Mouse (Mus musculus) embryonic stem cell, embryonic (primary cell): ENCODE results near the gene Birc3.
"Not testable (repeated sequence)": the region's sequence is repeated elsewhere in the genome, so short reads cannot be mapped to it uniquely, and the experiment has no call there.

ENCODE experiments used
- CTCF ChIA-PET, 4 experiments: fragments of 300-600 bp in 2 of 4; fragments of 350-600 bp in 2 of 4; sonication (Branson Sonifier 250); formaldehyde crosslinking; loops; one replicate each; lab custom pipeline; 2022; ENCODE audit warnings: inconsistent platforms in 2 of 4; lab: Charles Lee
- POLR2A ChIA-PET, 4 experiments: fragments of 300-600 bp in 2 of 4; fragments of 350-600 bp in 2 of 4; sonication (Branson Sonifier 250); formaldehyde crosslinking; loops; one replicate each; lab custom pipeline; 2022; ENCODE audit warnings: antibody characterized with exemption in 4 of 4, inconsistent platforms in 1 of 4; lab: Charles Lee

Birc3 gene

GRCm38 (mm10) chr9:7872044-7872774 lies 777 bp downstream of the Birc3 start:
- CTCF ChIA-PET: interaction anchor here (0.6 to 1.7 kb wide), 6 partner anchors 17 to 1170 kb away, joined by 3 to 16 read pairs (median 4); no protein-coding TSS in a partner anchor
- POLR2A ChIA-PET: interaction anchor here (0.5 to 3.8 kb wide), 24 partner anchors 9 to 950 kb away, joined by 3 to 24 read pairs (median 4); partner anchors contain the start of genes Birc2 (in 3 of the 4) and Tmem123 (in 3 of the 4)

GRCm38 (mm10) chr9:7871316-7872043 lies 1.5 kb downstream of the Birc3 start:
- POLR2A ChIA-PET: interaction anchor here in 3 of 4 experiments (0.5 to 3.8 kb wide), 17 partner anchors 8 to 132 kb away, joined by 3 to 24 read pairs (median 4); partner anchors contain the start of genes Birc2 (in 3 of the 3) and Tmem123 (in 2 of the 3)

DNA sequence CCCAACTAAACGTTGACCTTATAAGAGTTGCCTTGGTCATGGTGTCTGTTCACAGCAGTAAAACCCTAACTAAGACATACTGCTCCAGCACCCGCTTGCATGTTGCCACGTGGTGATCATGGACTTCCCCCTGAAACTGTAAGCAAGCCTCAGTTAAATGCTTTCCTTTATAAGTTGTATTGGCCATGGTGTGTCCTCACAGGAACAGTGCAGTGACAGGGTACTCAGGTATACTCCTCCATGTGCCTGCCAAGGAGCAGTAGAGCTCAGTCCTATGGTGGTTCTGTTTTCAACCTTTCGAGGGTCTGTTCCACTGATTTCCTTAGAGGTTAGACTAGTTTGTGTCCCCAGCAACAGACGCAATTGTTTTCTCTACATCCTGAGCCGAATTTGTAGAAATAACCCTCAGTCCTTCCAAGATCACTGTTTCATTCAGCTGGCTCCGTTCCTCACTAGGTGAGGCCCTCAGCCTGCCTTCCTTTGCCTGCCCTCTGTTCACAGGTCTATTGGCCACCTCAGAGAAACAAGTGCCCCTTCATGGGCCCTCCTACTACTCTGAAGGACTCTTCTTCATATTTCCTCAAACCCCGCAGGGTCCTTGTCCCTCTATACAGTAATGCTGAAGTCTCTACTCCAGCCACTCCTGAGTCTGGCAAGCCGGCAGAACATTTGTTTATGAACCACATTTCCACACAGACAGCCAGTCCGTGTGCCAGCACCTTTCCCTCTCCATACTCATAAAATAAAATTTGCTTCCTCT lies 2.2 kb downstream of the Birc3 start:
- POLR2A ChIA-PET: interaction anchor here in 3 of 4 experiments (0.8 to 3.8 kb wide), 5 partner anchors 34 to 37 kb away, joined by 3 to 24 read pairs (median 9); partner anchors contain the start of gene Birc2 (in 3 of the 3)

More at GRCm38 (mm10) chr9:7871316-7872043, 1.5 kb downstream of the Birc3 start:
- CTCF ChIA-PET: interaction anchor here in 3 of 4 experiments (0.7 to 1.7 kb wide), 3 partner anchors 170 to 1171 kb away, joined by 4 to 16 read pairs (median 4); no protein-coding TSS in a partner anchor

DNA sequence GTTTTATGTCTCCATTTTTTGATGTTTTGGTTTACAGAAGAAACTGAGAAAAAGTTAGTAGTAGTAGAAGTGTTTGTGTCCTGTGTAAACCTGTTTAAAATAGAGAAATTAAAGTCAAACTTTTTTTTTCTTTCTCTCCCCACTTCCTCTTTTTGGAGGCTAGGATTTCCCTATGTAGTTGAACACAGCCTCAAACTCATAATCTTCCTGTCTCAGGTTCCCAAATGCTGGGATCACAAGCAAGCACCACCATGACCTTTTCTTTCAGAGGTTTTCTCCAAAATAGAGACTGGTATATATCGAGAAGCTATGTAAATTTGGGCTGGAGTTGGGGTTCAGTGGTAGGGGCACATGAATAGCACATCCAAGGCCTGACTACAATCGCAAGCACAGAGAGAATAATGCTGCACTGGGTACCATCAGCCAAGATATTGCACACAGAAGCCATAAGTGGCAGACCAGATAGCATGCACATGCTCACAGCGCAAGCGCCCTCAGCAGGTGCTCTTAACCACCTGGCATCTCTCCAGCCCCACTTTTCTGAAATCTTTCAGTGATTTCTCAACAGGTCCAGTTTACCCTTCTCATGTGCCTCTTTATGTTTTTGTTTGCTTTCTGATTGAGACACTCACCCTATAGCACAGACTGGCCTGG lies 4.0 kb downstream of the Birc3 start:
- ChIA-PET CTCF (no interaction called here), POLR2A (interaction anchor here in 1 of 4 experiments (0.7 to 0.9 kb wide), 2 partner anchors 26 to 44 kb away, joined by 3 read pairs; no protein-coding TSS in a partner anchor)

More for the DNA sequence above, 2.2 kb downstream of the Birc3 start:
- CTCF ChIA-PET: no interaction called here

- ChIA-PET CTCF (interaction anchor here in 2 of 4 experiments (1.6 to 2.1 kb wide), 2 partner anchors 13 to 265 kb away, joined by 4 to 8 read pairs; no protein-coding TSS in a partner anchor), POLR2A (interaction anchor here in 1 of 4 experiments (0.6 kb wide), 1 partner anchor 16 kb away, joined by 3 read pairs; no protein-coding TSS in a partner anchor)
Measured at GRCm38 (mm10) chr9:7867981-7868380, 5.0 kb downstream of the Birc3 start.

DNA sequence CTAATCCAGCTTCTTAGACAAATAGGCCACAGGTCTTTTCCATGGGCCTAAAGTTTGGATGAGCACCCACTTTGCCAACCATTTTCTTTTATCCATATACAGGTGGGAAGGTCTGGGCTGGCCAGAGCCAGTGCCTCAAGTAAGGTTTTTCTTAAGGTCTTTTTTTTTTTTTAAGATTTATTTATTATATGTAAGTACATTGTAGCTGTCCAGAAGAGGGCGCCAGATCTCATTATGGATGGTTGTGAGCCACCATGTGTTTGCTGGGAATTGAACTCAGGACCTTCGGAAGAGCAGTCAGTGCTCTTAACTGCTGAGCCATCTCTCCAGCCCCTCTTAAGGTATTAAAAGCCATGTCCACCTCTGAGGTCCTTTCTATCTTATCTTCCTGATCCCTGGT lies 6.0 kb downstream of the Birc3 start:
- CTCF ChIA-PET: interaction anchor here (0.6 to 2.1 kb wide), 6 partner anchors 12 to 408 kb away, joined by 3 to 8 read pairs (median 4); no protein-coding TSS in a partner anchor
- POLR2A ChIA-PET: interaction anchor here in 1 of 4 experiments (0.6 to 0.7 kb wide), 2 partner anchors 71 to 93 kb away, joined by 3 to 4 read pairs; no protein-coding TSS in a partner anchor

GRCm38 (mm10) chr9:7860976-7861375 lies 12.0 kb downstream of the Birc3 start:
- POLR2A ChIA-PET: interaction anchor here in 2 of 4 experiments (1.3 to 1.6 kb wide), 2 partner anchors 12 to 24 kb away, joined by 4 to 7 read pairs; partner anchors contain the start of genes Birc2 (in 1 of the 2) and Birc3 (in 1 of the 2)

GRCm38 (mm10) chr9:7855912-7856311 lies 17.1 kb downstream of the Birc3 start:
- POLR2A ChIA-PET: interaction anchor here in 3 of 4 experiments (0.6 to 1.5 kb wide), 4 partner anchors 19 to 141 kb away, joined by 4 to 5 read pairs (median 4); partner anchors contain the start of genes Birc2 (in 2 of the 3) and Tmem123 (in 1 of the 3)
- CTCF ChIA-PET: interaction anchor here (0.6 to 1.5 kb wide), 16 partner anchors 11 to 261 kb away, joined by 3 to 34 read pairs (median 4); partner anchors contain the start of gene Birc2 (in 1 of the 4)

More at GRCm38 (mm10) chr9:7860976-7861375, 12.0 kb downstream of the Birc3 start:
- CTCF ChIA-PET: no interaction called here

GRCm38 (mm10) chr9:7855374-7855773 lies 17.6 kb downstream of the Birc3 start:
- CTCF ChIA-PET: interaction anchor here (0.6 to 1.5 kb wide), 24 partner anchors 12 to 354 kb away, joined by 3 to 34 read pairs (median 4); partner anchors contain the start of gene Birc2 (in 1 of the 4)
- POLR2A ChIA-PET: interaction anchor here (0.6 to 1.5 kb wide), 7 partner anchors 19 to 212 kb away, joined by 3 to 6 read pairs (median 4); partner anchors contain the start of genes Birc2 (in 2 of the 4) and Tmem123 (in 1 of the 4)

GRCm38 (mm10) chr9:7854196-7854595 lies 18.8 kb downstream of the Birc3 start:
- CTCF ChIA-PET: interaction anchor here in 1 of 4 experiments (0.6 to 2.2 kb wide), 2 partner anchors 11 to 251 kb away, joined by 3 to 8 read pairs; no protein-coding TSS in a partner anchor
- POLR2A ChIA-PET: not testable (repeated sequence)

DNA sequence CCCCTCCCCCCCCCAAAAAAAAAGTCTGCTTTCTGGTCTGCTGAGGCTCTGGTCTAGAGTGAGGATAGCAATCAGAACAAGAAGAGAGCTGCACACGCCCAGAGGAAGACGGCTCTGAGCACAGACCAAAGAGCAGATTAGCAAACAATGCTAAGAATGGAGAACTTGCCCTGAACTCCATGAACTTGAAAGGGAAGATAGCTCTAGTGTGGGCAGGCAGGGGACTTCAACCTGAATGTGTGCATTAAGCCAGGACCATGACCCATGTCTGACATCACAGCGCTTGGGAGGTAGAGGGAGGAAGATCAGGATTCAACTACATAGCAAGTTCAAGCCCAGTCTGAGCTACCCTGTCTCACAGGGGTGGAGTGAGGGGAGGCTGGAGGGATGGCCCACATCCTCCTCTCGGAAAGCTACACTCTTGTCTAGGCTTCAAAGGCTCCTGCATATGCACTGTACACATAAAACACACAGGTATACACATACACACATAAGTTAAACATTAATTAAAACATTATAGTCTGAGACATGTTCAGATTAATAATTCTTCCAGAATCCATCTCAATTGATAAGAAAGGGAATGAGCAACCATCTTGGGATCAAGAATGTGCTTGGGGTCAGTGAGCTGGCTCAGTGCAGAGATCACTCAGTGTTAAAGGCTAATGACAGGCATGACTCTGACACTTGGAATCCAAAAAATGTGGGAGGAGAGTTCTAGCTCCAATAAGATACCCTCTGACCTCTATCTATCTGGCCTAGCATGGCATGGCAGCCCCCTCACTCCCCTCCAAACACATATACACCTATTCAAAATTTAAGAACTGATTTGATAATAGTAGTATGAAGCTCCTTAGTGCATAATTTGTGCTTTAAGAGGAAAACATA lies 20.4 kb downstream of the Birc3 start:
- POLR2A ChIA-PET: interaction anchor here (0.6 to 2.6 kb wide), 16 partner anchors 15 to 249 kb away, joined by 3 to 16 read pairs (median 4); partner anchors contain the start of genes Birc2 (in 4 of the 4) and Tmem123 (in 1 of the 4)
- CTCF ChIA-PET: interaction anchor here in 3 of 4 experiments (1.0 to 2.2 kb wide), 4 partner anchors 16 to 249 kb away, joined by 3 to 8 read pairs (median 6); partner anchors contain the start of gene Birc2 (in 1 of the 3)

- POLR2A ChIA-PET: interaction anchor here (0.6 to 2.6 kb wide), 11 partner anchors 15 to 88 kb away, joined by 3 to 16 read pairs (median 4); partner anchors contain the start of genes Birc2 (in 4 of the 4) and Tmem123 (in 1 of the 4)
- CTCF ChIA-PET: interaction anchor here in 3 of 4 experiments (1.0 to 2.2 kb wide), 6 partner anchors 15 to 249 kb away, joined by 3 to 8 read pairs (median 4); partner anchors contain the start of gene Birc2 (in 2 of the 3)
Measured at GRCm38 (mm10) chr9:7851841-7852240, 21.1 kb downstream of the Birc3 start.

- CTCF ChIA-PET: interaction anchor here in 1 of 4 experiments (0.6 kb wide), 1 partner anchor 29 kb away, joined by 4 read pairs; no protein-coding TSS in a partner anchor
- POLR2A ChIA-PET: interaction anchor here in 3 of 4 experiments (0.6 to 3.7 kb wide), 3 partner anchors 11 to 1464 kb away, joined by 6 to 17 read pairs (median 8); partner anchors contain the start of gene Birc2 (in 2 of the 3)
Measured at GRCm38 (mm10) chr9:7848191-7848590, 24.8 kb downstream of the Birc3 start.

DNA sequence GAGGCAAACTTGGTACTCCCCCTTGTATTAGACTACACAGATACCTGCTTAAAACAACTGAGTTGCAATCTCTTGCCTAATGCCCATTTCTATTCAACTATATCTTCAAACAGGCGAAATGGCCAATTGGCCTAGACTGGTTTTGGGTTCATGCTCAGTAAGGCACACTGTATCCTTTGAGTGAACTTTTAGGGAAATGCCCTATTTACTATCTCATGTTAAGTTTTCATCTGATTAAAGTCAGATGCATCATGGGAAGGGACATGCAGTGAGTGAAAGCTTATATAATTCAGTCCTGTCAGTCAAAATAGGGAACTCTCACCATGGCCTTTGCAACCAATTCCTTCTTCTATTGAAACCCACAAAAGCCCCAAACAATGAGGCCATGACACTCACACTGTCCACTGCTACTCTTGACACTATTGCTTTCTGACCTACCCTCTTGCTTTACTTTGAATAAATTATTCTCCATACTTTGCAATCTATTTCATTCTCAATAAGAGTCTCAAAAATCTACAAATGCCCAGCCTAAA lies 26.3 kb downstream of the Birc3 start:
- CTCF ChIA-PET: no interaction called here
- POLR2A ChIA-PET: interaction anchor here in 2 of 4 experiments (1.6 to 3.7 kb wide), 2 partner anchors 10 kb away, joined by 6 to 17 read pairs; partner anchors contain the start of gene Birc2 (in 2 of the 2)
